Mouse (Mus musculus): ENCODE results near the gene Krtap9-5. TPM values are rescaled to one million over a fixed set of nuclear protein-coding genes. Genes with fewer than 3 reads are reported as not detected.

Krtap9-5 gene
- polyA plus RNA-seq, 1 experiment from 2014 or later = not detected

DNA sequence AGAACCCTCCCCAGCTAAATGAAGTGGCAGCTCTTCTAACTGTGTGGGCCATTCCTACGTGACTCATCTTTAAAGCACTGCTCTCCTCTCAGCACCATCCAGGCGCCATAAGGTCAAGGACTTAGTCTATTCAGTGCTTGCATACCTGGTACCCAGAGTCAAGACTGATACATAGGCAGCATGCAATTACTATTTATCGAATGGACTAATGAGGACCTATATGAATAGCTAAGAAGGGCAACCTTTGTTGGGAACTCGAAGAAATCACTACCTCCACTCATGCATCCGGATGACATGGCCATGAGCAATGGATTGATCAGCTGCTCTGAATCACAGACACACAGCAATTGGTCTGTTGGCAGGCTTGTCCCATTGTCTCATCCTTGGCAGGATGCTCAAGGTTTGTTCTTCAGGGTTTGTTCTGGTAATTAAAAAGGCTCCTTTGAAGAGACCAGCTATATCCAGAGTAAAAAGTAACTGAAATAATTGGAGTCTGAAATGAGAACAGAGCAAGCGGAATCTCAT, 41.7 kb downstream of the Krtap9-5 start:
- WGBS = 92% methylated on average over 6 of the region's 6 CpGs

GRCm38 (mm10) chr11:99990571-99990970, 42.3 kb downstream of the Krtap9-5 start:
- WGBS = 76% methylated on average over 3 of the region's 3 CpGs
- peaks cover 25% of the 10 kb centered on the region for H3K27me3 ChIP-seq (ENCODE audit: poor library complexity, severe bottlenecking)

More for the DNA sequence above, 41.7 kb downstream of the Krtap9-5 start:
- H3K36me3 ChIP-seq (replicated peaks) = no peaks in the 10 kb centered on the region
- H3K27ac ChIP-seq = no peak overlapping the region
- peaks cover 25% of the 10 kb centered on the region for H3K27me3 ChIP-seq (ENCODE audit: poor library complexity, severe bottlenecking)
- H3K4me3 ChIP-seq = no peak overlapping the region
- peaks cover 6% of the 10 kb centered on the region for H3K4me1 ChIP-seq
- no peaks in the 10 kb centered on the region for H3K9me3 ChIP-seq
- DNase-seq (ENCODE audit: extremely low spot score, low spot score) = no peak

DNA sequence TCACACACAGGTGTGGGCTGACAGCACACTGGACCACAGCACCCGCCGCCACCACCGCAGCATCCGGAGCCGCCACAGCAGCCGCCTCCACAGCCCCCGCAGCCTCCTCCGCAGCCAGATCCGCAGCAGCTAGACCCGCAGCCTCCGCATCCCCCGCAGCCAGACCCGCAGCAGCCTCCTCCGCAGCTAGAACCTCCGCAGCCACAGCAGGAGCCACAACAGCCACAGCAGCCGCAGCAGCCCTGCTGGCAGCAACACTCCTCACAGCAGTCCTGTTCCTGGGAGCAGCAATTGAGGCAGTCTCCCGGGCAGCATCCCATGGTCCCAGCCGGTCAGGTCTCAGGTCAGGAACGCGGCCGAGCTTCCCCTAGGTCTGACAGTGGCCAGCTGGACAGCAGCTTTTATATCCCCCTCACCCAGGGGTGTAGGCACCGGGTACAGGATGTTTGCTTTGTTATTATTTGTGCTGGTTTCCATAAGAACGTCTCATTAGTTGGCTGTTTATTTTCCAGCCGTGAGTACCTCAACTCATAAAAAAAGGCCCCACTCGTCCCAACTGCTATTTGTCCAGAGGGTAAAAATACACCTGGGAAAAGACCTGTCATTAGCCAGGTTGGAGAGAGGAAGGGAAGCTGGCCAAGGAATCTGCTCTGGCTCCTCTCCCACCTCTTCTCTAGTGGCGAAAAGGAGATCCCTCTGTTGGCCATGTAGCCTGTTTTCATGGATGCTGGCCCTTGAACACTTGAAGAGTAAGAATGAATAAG, 45.5 kb downstream of the Krtap9-5 start, which contains the start of gene Krtap17-1:
Krtap17-1 (minus strand) TSS at position 375 of the 764 bp plus-strand sequence.
- WGBS = 37% methylated on average over 26 of the region's 26 CpGs
- no peak within 1 kb of the TSS for H3K27ac ChIP-seq
- no peaks in the 10 kb centered on the region for H3K9me3 ChIP-seq
- H3K4me1 ChIP-seq = peaks cover 6% of the 10 kb centered on the region
- no peaks in the 10 kb centered on the region for H3K36me3 ChIP-seq (replicated peaks)
- H3K27me3 ChIP-seq (ENCODE audit: poor library complexity, severe bottlenecking) = peaks cover 25% of the 10 kb centered on the region
- H3K4me3 ChIP-seq = peak within 1 kb of the TSS; percentile 34
- DNase-seq (ENCODE audit: extremely low spot score, low spot score) = no peak

More at GRCm38 (mm10) chr11:99990571-99990970, 42.3 kb downstream of the Krtap9-5 start:
- no peak for DNase-seq (ENCODE audit: extremely low spot score, low spot score)
- H3K27ac ChIP-seq = no peak overlapping the region
- H3K4me1 ChIP-seq = peaks cover 6% of the 10 kb centered on the region
- H3K36me3 ChIP-seq (replicated peaks) = no peaks in the 10 kb centered on the region
- no peak overlapping the region for H3K4me3 ChIP-seq
- H3K9me3 ChIP-seq = no peaks in the 10 kb centered on the region

- H3K27me3 ChIP-seq (ENCODE audit: poor library complexity, severe bottlenecking) = peaks cover 25% of the 10 kb centered on the region
- H3K36me3 ChIP-seq (replicated peaks) = no peaks in the 10 kb centered on the region
- 76% methylated on average over 4 of the region's 4 CpGs for WGBS
- H3K4me1 ChIP-seq = peaks cover 6% of the 10 kb centered on the region
- H3K4me3 ChIP-seq = no peak overlapping the region
- H3K9me3 ChIP-seq = no peaks in the 10 kb centered on the region
- no peak for DNase-seq (ENCODE audit: extremely low spot score, low spot score)
- no peak overlapping the region for H3K27ac ChIP-seq
Measured at GRCm38 (mm10) chr11:99994384-99994661, 46.0 kb downstream of the Krtap9-5 start.

GRCm38 (mm10) chr11:99999091-99999490, 50.8 kb downstream of the Krtap9-5 start:
- H3K27ac ChIP-seq = no peak overlapping the region
- no peak for DNase-seq (ENCODE audit: extremely low spot score, low spot score)
- WGBS = 91% methylated on average over 7 of the region's 7 CpGs
- no peaks in the 10 kb centered on the region for H3K4me1 ChIP-seq
- H3K27me3 ChIP-seq (ENCODE audit: poor library complexity, severe bottlenecking) = peaks cover 8% of the 10 kb centered on the region
- no peak overlapping the region for H3K4me3 ChIP-seq
- no peaks in the 10 kb centered on the region for H3K36me3 ChIP-seq (replicated peaks)
- H3K9me3 ChIP-seq = no peaks in the 10 kb centered on the region

Other genes starting within 250 kb of the Krtap9-5 start
- not detected in 2 replicates for gene Gm14180, start 214.2 kb upstream of the Krtap9-5 start, polyA plus RNA-seq (2016; fragmentation: Nextera tagmentation; extraction: Ambion mirVana)
- not detected in 2 replicates for gene Gm11595, start 175.6 kb upstream of the Krtap9-5 start, polyA plus RNA-seq (2016; fragmentation: Nextera tagmentation; extraction: Ambion mirVana)
- not detected in 2 replicates for gene Krtap4-8, start 167.8 kb upstream of the Krtap9-5 start, polyA plus RNA-seq (2016; fragmentation: Nextera tagmentation; extraction: Ambion mirVana)
- gene Krtap4-9, start 163.3 kb upstream of the Krtap9-5 start, polyA plus RNA-seq (2016; fragmentation: Nextera tagmentation; extraction: Ambion mirVana) = not detected in 2 replicates
- not detected in 2 replicates for gene Gm11596, start 155.0 kb upstream of the Krtap9-5 start, polyA plus RNA-seq (2016; fragmentation: Nextera tagmentation; extraction: Ambion mirVana)
- gene Gm11569, start 149.5 kb upstream of the Krtap9-5 start, polyA plus RNA-seq (2016; fragmentation: Nextera tagmentation; extraction: Ambion mirVana) = not detected in 2 replicates
- not detected in 2 replicates for gene Gm11554, start 144.0 kb upstream of the Krtap9-5 start, polyA plus RNA-seq (2016; fragmentation: Nextera tagmentation; extraction: Ambion mirVana)
- gene Krtap4-13, start 138.6 kb upstream of the Krtap9-5 start, polyA plus RNA-seq (2016; fragmentation: Nextera tagmentation; extraction: Ambion mirVana) = not detected in 2 replicates
- not detected in 2 replicates for gene Gm11564, start 132.8 kb upstream of the Krtap9-5 start, polyA plus RNA-seq (2016; fragmentation: Nextera tagmentation; extraction: Ambion mirVana)
- not detected in 2 replicates for gene 2300003K06Rik, start 110.4 kb upstream of the Krtap9-5 start, polyA plus RNA-seq (2016; fragmentation: Nextera tagmentation; extraction: Ambion mirVana)
- not detected in 2 replicates for gene Krtap4-16, start 96.9 kb upstream of the Krtap9-5 start, polyA plus RNA-seq (2016; fragmentation: Nextera tagmentation; extraction: Ambion mirVana)
- gene Gm11568, start 90.6 kb upstream of the Krtap9-5 start, polyA plus RNA-seq (2016; fragmentation: Nextera tagmentation; extraction: Ambion mirVana) = not detected in 2 replicates
- not detected in 2 replicates for gene Gm11559, start 84.0 kb upstream of the Krtap9-5 start, polyA plus RNA-seq (2016; fragmentation: Nextera tagmentation; extraction: Ambion mirVana)
- gene Krtap9-1, start 75.1 kb upstream of the Krtap9-5 start, polyA plus RNA-seq (2016; fragmentation: Nextera tagmentation; extraction: Ambion mirVana) = not detected in 2 replicates
- not detected in 2 replicates for gene Gm11567, start 69.3 kb upstream of the Krtap9-5 start, polyA plus RNA-seq (2016; fragmentation: Nextera tagmentation; extraction: Ambion mirVana)
- not detected in 2 replicates for gene Krtap31-1, start 40.6 kb upstream of the Krtap9-5 start, polyA plus RNA-seq (2016; fragmentation: Nextera tagmentation; extraction: Ambion mirVana)
- not detected in 2 replicates for gene Gm11565, start 33.7 kb upstream of the Krtap9-5 start, polyA plus RNA-seq (2016; fragmentation: Nextera tagmentation; extraction: Ambion mirVana)
- not detected in 2 replicates for gene Krtap31-2, start 12.2 kb upstream of the Krtap9-5 start, polyA plus RNA-seq (2016; fragmentation: Nextera tagmentation; extraction: Ambion mirVana)
- not detected in 2 replicates for gene Krtap29-1, start 30.6 kb downstream of the Krtap9-5 start, polyA plus RNA-seq (2016; fragmentation: Nextera tagmentation; extraction: Ambion mirVana)
- gene Krtap16-1, start 38.1 kb downstream of the Krtap9-5 start, polyA plus RNA-seq (2016; fragmentation: Nextera tagmentation; extraction: Ambion mirVana) = not detected in 2 replicates
- gene Krtap17-1, start 45.5 kb downstream of the Krtap9-5 start, polyA plus RNA-seq (2016; fragmentation: Nextera tagmentation; extraction: Ambion mirVana) = not detected in 2 replicates
- gene Krt33a, start 67.7 kb downstream of the Krtap9-5 start, polyA plus RNA-seq (2016; fragmentation: Nextera tagmentation; extraction: Ambion mirVana) = not detected in 2 replicates
- not detected in 2 replicates for gene Krt33b, start 81.4 kb downstream of the Krtap9-5 start, polyA plus RNA-seq (2016; fragmentation: Nextera tagmentation; extraction: Ambion mirVana)
- gene Krt34, start 93.1 kb downstream of the Krtap9-5 start, polyA plus RNA-seq (2016; fragmentation: Nextera tagmentation; extraction: Ambion mirVana) = not detected in 2 replicates
- not detected in 2 replicates for gene Krt31, start 102.1 kb downstream of the Krtap9-5 start, polyA plus RNA-seq (2016; fragmentation: Nextera tagmentation; extraction: Ambion mirVana)
- not detected in 2 replicates for gene Krt32, start 139.8 kb downstream of the Krtap9-5 start, polyA plus RNA-seq (2016; fragmentation: Nextera tagmentation; extraction: Ambion mirVana)
- gene Krt35, start 147.8 kb downstream of the Krtap9-5 start, polyA plus RNA-seq (2016; fragmentation: Nextera tagmentation; extraction: Ambion mirVana) = not detected in 2 replicates
- gene Krt36, start 157.2 kb downstream of the Krtap9-5 start, polyA plus RNA-seq (2016; fragmentation: Nextera tagmentation; extraction: Ambion mirVana) = not detected in 2 replicates
- gene Krt13, start 173.1 kb downstream of the Krtap9-5 start, polyA plus RNA-seq (2016; fragmentation: Nextera tagmentation; extraction: Ambion mirVana) = not detected in 2 replicates
- 0.55 and 0.77 TPM in 2 replicates for gene Krt15, start 187.5 kb downstream of the Krtap9-5 start, polyA plus RNA-seq (2016; fragmentation: Nextera tagmentation; extraction: Ambion mirVana)
- gene Krt19, start 200.2 kb downstream of the Krtap9-5 start, polyA plus RNA-seq (2016; fragmentation: Nextera tagmentation; extraction: Ambion mirVana) = 5.3 and 5.4 TPM in 2 replicates
- gene Krt9, start 244.8 kb downstream of the Krtap9-5 start, polyA plus RNA-seq (2016; fragmentation: Nextera tagmentation; extraction: Ambion mirVana) = not detected in 2 replicates

Measured in forebrain, embryonic 10.5 days (tissue).